Comparison of ENCODE assay signal across 14 mouse cellular contexts in genomic region chr4:22997198-22997985, GRCm38 (mm10).
DNase-seq lines count a peak whose midpoint lies in the region; ATAC-seq lines count a peak whose summit lies in the region.
"Had no signal": no experiment of that assay in that cellular context is flagged by ENCODE, and none has a peak within 500 bp of the region (broad histone marks: within the 10 kb centered on the region; RNA-seq: fewer than 3 reads in every experiment).

No protein-coding gene starts in this region.

- DNase-seq in midbrain, embryonic 10.5 days (ENCODE audit: low spot score) = peak; percentile 24
- peak; percentile 40 for DNase-seq in embryonic facial prominence, embryonic 11.5 days (ENCODE audit: low spot score)
- DNase-seq in limb, embryonic 10.5 days (ENCODE audit: low spot score) = peak; percentile 58
- DNase-seq in heart, adult 8-10 months (ENCODE audit: low spot score) = no peak
- DNase-seq: heart, adult 18-20 months; layer of hippocampus, adult 9-11 months; lung, adult 2 months; thymus, postnatal 25 days had no signal

- H3K27me3 ChIP-seq in midbrain, embryonic 10.5 days (ENCODE audit: low read depth, poor library complexity, severe bottlenecking) = no peaks in the 10 kb centered on the region
- no peaks in the 10 kb centered on the region for H3K27me3 ChIP-seq in midbrain, embryonic 16.5 days (ENCODE audit: control insufficient read depth, insufficient read depth, low read depth, low read length)
- no peaks in the 10 kb centered on the region for H3K27me3 ChIP-seq in embryonic facial prominence, embryonic 11.5 days (ENCODE audit: control insufficient read depth, insufficient read depth, low read length)
- H3K27me3 ChIP-seq in limb, embryonic 10.5 days (ENCODE audit: low read depth, poor library complexity, severe bottlenecking) = no peaks in the 10 kb centered on the region
- no peaks in the 10 kb centered on the region for H3K27me3 ChIP-seq in neural tube, embryonic 14.5 days (ENCODE audit: control insufficient read depth, insufficient read depth, low read length)
- H3K27me3 ChIP-seq: kidney, embryonic 15.5 days; megakaryocyte, embryonic 14.5 days had no signal

- H3K36me3 ChIP-seq in midbrain, embryonic 10.5 days = no peaks in the 10 kb centered on the region
- no peaks in the 10 kb centered on the region for H3K36me3 ChIP-seq in midbrain, embryonic 16.5 days (ENCODE audit: control insufficient read depth, insufficient read depth, low read length)
- no peaks in the 10 kb centered on the region for H3K36me3 ChIP-seq in embryonic facial prominence, embryonic 11.5 days (replicated peaks; ENCODE audit: control insufficient read depth, insufficient read depth, low read depth, low read length)
- H3K36me3 ChIP-seq in limb, embryonic 10.5 days = no peaks in the 10 kb centered on the region
- no peaks in the 10 kb centered on the region for H3K36me3 ChIP-seq in neural tube, embryonic 14.5 days (ENCODE audit: control insufficient read depth, insufficient read depth, low read length)
- H3K36me3 ChIP-seq: kidney, embryonic 15.5 days had no signal

- no peak for ATAC-seq in midbrain, embryonic 16.5 days
- ATAC-seq in embryonic facial prominence, embryonic 11.5 days (replicated peaks; ENCODE audit: insufficient number of reproducible peaks, low FRiP score, low TSS enrichment, low read depth) = peak; percentile 66; the same call in 1 of the 2 replicates
- ATAC-seq in neural tube, embryonic 14.5 days (ENCODE audit: low read depth) = peak; percentile 46
- no peak for ATAC-seq in monocyte, adult 5-6 weeks (replicated peaks; ENCODE audit: insufficient number of reproducible peaks, low FRiP score, low TSS enrichment, poor library complexity, severe bottlenecking)
- no peak for ATAC-seq in granulocyte monocyte progenitor cell, adult 5-6 weeks (replicated peaks; ENCODE audit: poor library complexity, severe bottlenecking)

- peaks cover 36% of the 10 kb centered on the region for H3K4me1 ChIP-seq in midbrain, embryonic 10.5 days
- peaks cover 3% of the 10 kb centered on the region; the same call in 1 of the 2 replicates for H3K4me1 ChIP-seq in midbrain, embryonic 16.5 days (ENCODE audit: control insufficient read depth, insufficient read depth, low read length)
- no peaks in the 10 kb centered on the region for H3K4me1 ChIP-seq in embryonic facial prominence, embryonic 11.5 days (ENCODE audit: control insufficient read depth, insufficient read depth, low read length)
- peaks cover 32% of the 10 kb centered on the region for H3K4me1 ChIP-seq in limb, embryonic 10.5 days
- H3K4me1 ChIP-seq in neural tube, embryonic 14.5 days (ENCODE audit: control insufficient read depth, insufficient read depth, low read length) = peaks cover 5% of the 10 kb centered on the region; the same call in 1 of the 2 replicates
- H3K4me1 ChIP-seq: kidney, embryonic 15.5 days; megakaryocyte, embryonic 14.5 days had no signal

- H3K9ac ChIP-seq in midbrain, embryonic 16.5 days (ENCODE audit: low read depth, low read length) = no peak overlapping the region
- H3K9ac ChIP-seq in embryonic facial prominence, embryonic 11.5 days (replicated peaks; ENCODE audit: low read length) = no peak overlapping the region
- H3K9ac ChIP-seq in neural tube, embryonic 14.5 days (replicated peaks; ENCODE audit: low read depth, low read length) = no peak overlapping the region
- H3K9ac ChIP-seq: kidney, embryonic 15.5 days had no signal

- 37% methylated on average over 4 of the region's 4 CpGs for WGBS in midbrain, embryonic 10.5 days
- WGBS in midbrain, embryonic 16.5 days = 36% methylated on average over 4 of the region's 4 CpGs
- WGBS in embryonic facial prominence, embryonic 11.5 days = 29% methylated on average over 4 of the region's 4 CpGs
- WGBS in limb, embryonic 10.5 days = 42% methylated on average over 4 of the region's 4 CpGs
- 27% methylated on average over 4 of the region's 4 CpGs for WGBS in neural tube, embryonic 14.5 days

- H3K4me2 ChIP-seq in midbrain, embryonic 16.5 days (ENCODE audit: low read length) = no peak overlapping the region
- H3K4me2 ChIP-seq in embryonic facial prominence, embryonic 11.5 days (ENCODE audit: low read depth, low read length) = no peak overlapping the region
- H3K4me2 ChIP-seq in neural tube, embryonic 14.5 days (ENCODE audit: low read depth, low read length) = no peak overlapping the region
- H3K4me2 ChIP-seq: kidney, embryonic 15.5 days had no signal

- H3K27ac ChIP-seq in midbrain, embryonic 10.5 days (replicated peaks) = peak overlapping the region; percentile 70
- no peak overlapping the region for H3K27ac ChIP-seq in midbrain, embryonic 16.5 days (ENCODE audit: low read length)
- H3K27ac ChIP-seq in embryonic facial prominence, embryonic 11.5 days (replicated peaks; ENCODE audit: low read depth, low read length) = no peak overlapping the region
- peak overlapping the region; percentile 63 for H3K27ac ChIP-seq in limb, embryonic 10.5 days
- no peak overlapping the region for H3K27ac ChIP-seq in neural tube, embryonic 14.5 days (ENCODE audit: low read depth, low read length)
- H3K27ac ChIP-seq: kidney, embryonic 15.5 days had no signal

- no peaks in the 10 kb centered on the region for H3K9me3 ChIP-seq in midbrain, embryonic 10.5 days (replicated peaks)
- no peaks in the 10 kb centered on the region for H3K9me3 ChIP-seq in midbrain, embryonic 16.5 days (replicated peaks; ENCODE audit: control insufficient read depth, low read length, poor library complexity, severe bottlenecking)
- no peaks in the 10 kb centered on the region for H3K9me3 ChIP-seq in embryonic facial prominence, embryonic 11.5 days (replicated peaks; ENCODE audit: control insufficient read depth, low read length)
- no peaks in the 10 kb centered on the region for H3K9me3 ChIP-seq in limb, embryonic 10.5 days (replicated peaks)
- no peaks in the 10 kb centered on the region for H3K9me3 ChIP-seq in neural tube, embryonic 14.5 days (ENCODE audit: control insufficient read depth, low read length)
- H3K9me3 ChIP-seq: kidney, embryonic 15.5 days; megakaryocyte, embryonic 14.5 days had no signal

- no peak overlapping the region for H3K4me3 ChIP-seq in midbrain, embryonic 10.5 days
- no peak overlapping the region for H3K4me3 ChIP-seq in midbrain, embryonic 16.5 days (ENCODE audit: low read depth, low read length)
- no peak overlapping the region for H3K4me3 ChIP-seq in embryonic facial prominence, embryonic 11.5 days (ENCODE audit: low read depth, low read length)
- no peak overlapping the region for H3K4me3 ChIP-seq in limb, embryonic 10.5 days
- H3K4me3 ChIP-seq in neural tube, embryonic 14.5 days (ENCODE audit: low read depth, low read length) = no peak overlapping the region
- H3K4me3 ChIP-seq: kidney, embryonic 15.5 days; megakaryocyte, embryonic 14.5 days had no signal

Comparison
In these comparisons a context has a peak if more than half of its experiments do, and no peak if none do; other contexts are left out.
1. H3K27ac ChIP-seq: peak in midbrain, embryonic 10.5 days (single experiment) and limb, embryonic 10.5 days (single experiment); none in midbrain, embryonic 16.5 days (single experiment), embryonic facial prominence, embryonic 11.5 days (single experiment) and neural tube, embryonic 14.5 days (single experiment).
2. ATAC-seq: peak in embryonic facial prominence, embryonic 11.5 days (single experiment) and neural tube, embryonic 14.5 days (single experiment); none in midbrain, embryonic 16.5 days (single experiment), monocyte, adult 5-6 weeks (single experiment) and granulocyte monocyte progenitor cell, adult 5-6 weeks (single experiment).